Mouse (Mus musculus) forebrain, embryonic 14.5 days (tissue): ENCODE results near the gene Thap4. TPM values are rescaled to one million over a fixed set of nuclear protein-coding genes. Genes with fewer than 3 reads are reported as not detected.

ENCODE experiments used
- ATAC-seq: fragments of 200-750 bp; cut with Nextera tagmentation; 2 replicates; pipeline ENCODE4 v1.8.0; 2017; ENCODE audit warnings: mild to moderate bottlenecking, moderate library complexity
- DNase-seq: peaks from one replicate; pipeline ENCODE4 v3.0.0-alpha.2; 2015; ENCODE audit warnings: low spot score
- H3K27ac ChIP-seq: fragments of 300-500 bp; sonication (generic); 2 replicates; pipeline ENCODE4 v1.5.1; 2014; ENCODE audit warnings: low read depth, mild to moderate bottlenecking, control low read depth, low read length, moderate library complexity
- H3K27me3 ChIP-seq: fragments of 300-500 bp; sonication (generic); replicated peaks from 2 replicates; pipeline ENCODE4 v1.6.1; 2014; ENCODE audit warnings: low read length, control low read depth, mixed read lengths; ENCODE audit not compliant: control insufficient read depth, insufficient read depth
- H3K36me3 ChIP-seq: fragments of 300-500 bp; sonication (generic); 2 replicates; pipeline ENCODE4 v1.6.1; 2014; ENCODE audit warnings: low read length, control low read depth; ENCODE audit not compliant: control insufficient read depth, insufficient read depth
- H3K4me1 ChIP-seq: fragments of 300-500 bp; sonication (generic); 2 replicates; pipeline ENCODE4 v1.6.1; 2014; ENCODE audit warnings: antibody characterized with exemption, low read length, control low read depth; ENCODE audit not compliant: control insufficient read depth, insufficient read depth
- H3K4me2 ChIP-seq: fragments of 300-500 bp; sonication (generic); 2 replicates; pipeline ENCODE4 v1.6.1; 2014; ENCODE audit warnings: mild to moderate bottlenecking, control low read depth, low read length
- H3K4me3 ChIP-seq: fragments of 300-500 bp; sonication (generic); 2 replicates; pipeline ENCODE4 v1.5.1; 2014; ENCODE audit warnings: low read depth, low read length, control low read depth
- H3K9ac ChIP-seq: fragments of 300-500 bp; sonication (generic); 2 replicates; pipeline ENCODE4 v1.6.1; 2014; ENCODE audit warnings: mild to moderate bottlenecking, low read length, control low read depth, moderate library complexity
- H3K9me3 ChIP-seq: fragments of 300-500 bp; sonication (generic); replicated peaks from 2 replicates; pipeline ENCODE4 v1.6.1; 2016; ENCODE audit warnings: low read length, control low read depth, mixed read lengths; ENCODE audit not compliant: control insufficient read depth
- WGBS: fragments of 180-500 bp; shearing (Covaris S2); extraction: QIAGEN DNeasy Blood & Tissue Kit; methylation state at CpG from one replicate; pipeline ENCODE4 v1.1.7; 2014; 5-methylcytosine and 5-hydroxymethylcytosine counted together
- polyA plus RNA-seq: library from polyadenylated mRNA; unstranded; fragments of >200 nt; fragmentation: Nextera tagmentation; extraction: Ambion mirVana; gene quantifications from 2 replicates; pipeline ENCODE4 v1.2.1, GENCODE M21; 2014

The Thap4 gene
- polyA plus RNA-seq, 1 experiment from 2014 or later: 38.4 TPM

DNA sequence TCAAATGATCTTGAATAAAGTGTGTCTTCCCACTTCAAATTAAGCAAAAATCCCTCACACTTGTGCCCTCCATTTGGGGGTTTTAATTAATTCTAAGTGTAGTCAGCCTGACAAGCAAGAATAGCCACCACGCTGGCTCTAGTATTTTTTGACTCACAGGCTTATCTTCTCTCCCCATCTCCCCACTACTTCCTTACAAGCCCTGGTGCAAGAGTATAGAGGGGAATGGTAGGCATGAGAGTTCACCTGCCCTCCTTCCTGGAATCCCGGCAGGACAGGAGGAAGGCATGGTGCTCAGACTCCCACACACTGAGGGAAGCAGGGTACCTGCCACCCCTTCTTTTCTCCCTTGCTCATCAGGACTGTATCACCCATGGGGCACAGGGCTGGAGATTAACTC lies 100.4 kb downstream of the Thap4 start:
- no peak for DNase-seq
- Histone ChIP-seq H3K27ac (no peak overlapping the region), H3K4me1 (no peaks in the 10 kb centered on the region), H3K9me3 (no peaks in the 10 kb centered on the region; the same call in 1 of the 2 replicates), H3K4me2 (no peak overlapping the region), H3K36me3 (no peaks in the 10 kb centered on the region), H3K9ac (no peak overlapping the region), H3K27me3 (no peaks in the 10 kb centered on the region), H3K4me3 (no peak overlapping the region)
- WGBS: 48% methylated on average over 2 of the region's 2 CpGs
- no peak for ATAC-seq

Other genes with a start within 250 kb of the Thap4 start
- gene Farp2, start 242.8 kb downstream of the Thap4 start, polyA plus RNA-seq: 2.9 and 3.7 TPM in 2 replicates
- 354 and 364 TPM in 2 replicates for gene Stk25, start 96.2 kb downstream of the Thap4 start, polyA plus RNA-seq
- 83.3 and 87.6 TPM in 2 replicates for gene Bok, start 69.2 kb downstream of the Thap4 start, polyA plus RNA-seq
- gene Atg4b, start 3.4 kb downstream of the Thap4 start, polyA plus RNA-seq: 95.0 and 113 TPM in 2 replicates
- 173 and 185 TPM in 2 replicates for gene Dtymk, start 47.1 kb upstream of the Thap4 start, polyA plus RNA-seq
- gene Ing5, start 49.1 kb upstream of the Thap4 start, polyA plus RNA-seq: 8.0 and 8.5 TPM in 2 replicates
- gene D2hgdh, start 70.0 kb upstream of the Thap4 start, polyA plus RNA-seq: 11.0 and 12.7 TPM in 2 replicates
- gene Gal3st2, start 106.4 kb upstream of the Thap4 start, polyA plus RNA-seq: not detected in 2 replicates
- not detected in 2 replicates for gene Gal3st2b, start 163.4 kb upstream of the Thap4 start, polyA plus RNA-seq
- gene Gal3st2c, start 235.6 kb upstream of the Thap4 start, polyA plus RNA-seq: not detected in 2 replicates